Mouse (Mus musculus): ENCODE measurements around the gene Cd72.

GRCm38 (mm10) chr4:43416071-43416490 lies 38.3 kb downstream of the Cd72 start:
- no peak for TF ChIP-seq CTCF (IDR thresholded peaks at IDR 0.05; ENCODE audit: borderline replicate concordance, extremely low read depth, insufficient read depth, insufficient read length)
- TF ChIP-seq POLR2A (IDR thresholded peaks at IDR 0.05; ENCODE audit: borderline replicate concordance, extremely low read depth, insufficient read depth, insufficient read length, poor library complexity, severe bottlenecking) = no peak
